Mouse (Mus musculus): ENCODE results near the gene Lcn10. TPM values are rescaled to one million over a fixed set of nuclear protein-coding genes. Genes with fewer than 3 reads are reported as not detected.
A peak's percentile ranks its signal among the peaks of the same experiment; 100 is the strongest.
"Not testable (repeated sequence)": the region's sequence is repeated elsewhere in the genome, so short reads cannot be mapped to it uniquely, and the experiment has no call there.

Lcn10 gene
- polyA plus RNA-seq, 1 experiment from 2014 or later: not detected

DNA sequence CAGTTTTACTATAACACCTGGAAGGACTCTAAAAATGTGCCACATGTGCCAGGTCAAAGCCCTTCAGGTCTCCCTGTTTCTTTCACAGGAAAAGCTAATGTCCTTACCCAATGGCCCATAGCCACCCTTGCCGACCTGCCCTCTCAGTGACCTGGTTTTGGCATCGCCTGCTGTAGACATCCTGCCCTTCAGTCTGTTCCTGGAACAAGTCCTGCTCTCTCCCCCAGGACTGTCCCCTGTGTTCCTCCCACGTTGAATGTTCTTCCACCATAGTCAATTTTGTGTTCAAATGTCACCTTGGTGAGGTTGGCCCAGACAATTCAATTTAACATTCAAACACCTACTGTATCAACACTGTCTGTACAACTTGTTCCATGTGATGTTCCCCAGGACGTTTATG is 14.4 kb downstream of the Lcn10 start:
- DNase-seq (ENCODE audit: low spot score): no peak
- ATAC-seq (replicated peaks; ENCODE audit: low FRiP score): no peak
- WGBS: 60% methylated on average over 4 of the region's 4 CpGs

GRCm38 (mm10) chr2:25698696-25699095 is 16.2 kb downstream of the Lcn10 start:
- Histone ChIP-seq H3K9me3 (ENCODE audit: control insufficient read depth, low read length) (no peaks in the 10 kb centered on the region), H3K27ac (ENCODE audit: low read depth, low read length) (no peak overlapping the region), H3K9ac (ENCODE audit: low read depth, low read length) (no peak overlapping the region), H3K4me1 (replicated peaks; ENCODE audit: control insufficient read depth, insufficient read depth, low read length) (no peaks in the 10 kb centered on the region), H3K27me3 (replicated peaks; ENCODE audit: control insufficient read depth, insufficient read depth, low read length) (no peaks in the 10 kb centered on the region), H3K4me2 (no peak overlapping the region), H3K36me3 (ENCODE audit: control insufficient read depth, insufficient read depth, low read length) (no peaks in the 10 kb centered on the region), H3K4me3 (ENCODE audit: low read depth, low read length) (no peak overlapping the region)
- ATAC-seq (replicated peaks; ENCODE audit: low FRiP score) (no peak), DNase-seq (ENCODE audit: low spot score) (no peak)
- 75% methylated on average over 2 of the region's 2 CpGs for WGBS

More for the DNA sequence above, 14.4 kb downstream of the Lcn10 start:
- H3K9ac ChIP-seq (ENCODE audit: low read depth, low read length): no peak overlapping the region
- no peaks in the 10 kb centered on the region for H3K9me3 ChIP-seq (ENCODE audit: control insufficient read depth, low read length)
- no peak overlapping the region for H3K27ac ChIP-seq (ENCODE audit: low read depth, low read length)
- H3K4me2 ChIP-seq: no peak overlapping the region
- no peaks in the 10 kb centered on the region for H3K36me3 ChIP-seq (ENCODE audit: control insufficient read depth, insufficient read depth, low read length)
- H3K4me3 ChIP-seq (ENCODE audit: low read depth, low read length): no peak overlapping the region
- no peaks in the 10 kb centered on the region for H3K27me3 ChIP-seq (replicated peaks; ENCODE audit: control insufficient read depth, insufficient read depth, low read length)
- no peaks in the 10 kb centered on the region for H3K4me1 ChIP-seq (replicated peaks; ENCODE audit: control insufficient read depth, insufficient read depth, low read length)

- H3K36me3 ChIP-seq (ENCODE audit: control insufficient read depth, insufficient read depth, low read length); H3K27me3 ChIP-seq (replicated peaks; ENCODE audit: control insufficient read depth, insufficient read depth, low read length); H3K4me3 ChIP-seq (ENCODE audit: low read depth, low read length); H3K4me1 ChIP-seq (replicated peaks; ENCODE audit: control insufficient read depth, insufficient read depth, low read length); H3K4me2 ChIP-seq; H3K9me3 ChIP-seq (ENCODE audit: control insufficient read depth, low read length); H3K9ac ChIP-seq (ENCODE audit: low read depth, low read length); H3K27ac ChIP-seq (ENCODE audit: low read depth, low read length); DNase-seq (ENCODE audit: low spot score); ATAC-seq (replicated peaks; ENCODE audit: low FRiP score): not testable (repeated sequence)
- WGBS: 76% methylated on average over 3 of the region's 3 CpGs
Measured at GRCm38 (mm10) chr2:25699743-25700142, 17.2 kb downstream of the Lcn10 start, which contains the start of gene Obp2a. Gene Obp2a (plus strand): TSS chr2:25700043.

GRCm38 (mm10) chr2:25701001-25701400 is 18.5 kb downstream of the Lcn10 start:
- Histone ChIP-seq H3K9me3 (ENCODE audit: control insufficient read depth, low read length) (no peaks in the 10 kb centered on the region), H3K27me3 (replicated peaks; ENCODE audit: control insufficient read depth, insufficient read depth, low read length) (no peaks in the 10 kb centered on the region), H3K9ac (ENCODE audit: low read depth, low read length) (no peak overlapping the region), H3K4me3 (ENCODE audit: low read depth, low read length) (no peak overlapping the region), H3K27ac (ENCODE audit: low read depth, low read length) (no peak overlapping the region), H3K4me2 (no peak overlapping the region), H3K4me1 (replicated peaks; ENCODE audit: control insufficient read depth, insufficient read depth, low read length) (no peaks in the 10 kb centered on the region), H3K36me3 (ENCODE audit: control insufficient read depth, insufficient read depth, low read length) (no peaks in the 10 kb centered on the region)
- no peak for DNase-seq (ENCODE audit: low spot score)
- WGBS: 61% methylated on average over 5 of the region's 5 CpGs
- no peak for ATAC-seq (replicated peaks; ENCODE audit: low FRiP score)

GRCm38 (mm10) chr2:25703706-25704105 is 21.2 kb downstream of the Lcn10 start:
- no peak overlapping the region for H3K27ac ChIP-seq (ENCODE audit: low read depth, low read length)
- no peaks in the 10 kb centered on the region; the same call in 1 of the 2 replicates for H3K27me3 ChIP-seq (replicated peaks; ENCODE audit: control insufficient read depth, insufficient read depth, low read length)
- H3K36me3 ChIP-seq (ENCODE audit: control insufficient read depth, insufficient read depth, low read length): no peaks in the 10 kb centered on the region
- H3K4me3 ChIP-seq (ENCODE audit: low read depth, low read length): no peak overlapping the region
- no peaks in the 10 kb centered on the region for H3K4me1 ChIP-seq (replicated peaks; ENCODE audit: control insufficient read depth, insufficient read depth, low read length)
- 79% methylated on average over 4 of the region's 4 CpGs for WGBS
- ATAC-seq (replicated peaks; ENCODE audit: low FRiP score) (no peak), DNase-seq (ENCODE audit: low spot score) (no peak)
- no peaks in the 10 kb centered on the region for H3K9me3 ChIP-seq (ENCODE audit: control insufficient read depth, low read length)
- H3K9ac ChIP-seq (ENCODE audit: low read depth, low read length): no peak overlapping the region
- no peak overlapping the region for H3K4me2 ChIP-seq

DNA sequence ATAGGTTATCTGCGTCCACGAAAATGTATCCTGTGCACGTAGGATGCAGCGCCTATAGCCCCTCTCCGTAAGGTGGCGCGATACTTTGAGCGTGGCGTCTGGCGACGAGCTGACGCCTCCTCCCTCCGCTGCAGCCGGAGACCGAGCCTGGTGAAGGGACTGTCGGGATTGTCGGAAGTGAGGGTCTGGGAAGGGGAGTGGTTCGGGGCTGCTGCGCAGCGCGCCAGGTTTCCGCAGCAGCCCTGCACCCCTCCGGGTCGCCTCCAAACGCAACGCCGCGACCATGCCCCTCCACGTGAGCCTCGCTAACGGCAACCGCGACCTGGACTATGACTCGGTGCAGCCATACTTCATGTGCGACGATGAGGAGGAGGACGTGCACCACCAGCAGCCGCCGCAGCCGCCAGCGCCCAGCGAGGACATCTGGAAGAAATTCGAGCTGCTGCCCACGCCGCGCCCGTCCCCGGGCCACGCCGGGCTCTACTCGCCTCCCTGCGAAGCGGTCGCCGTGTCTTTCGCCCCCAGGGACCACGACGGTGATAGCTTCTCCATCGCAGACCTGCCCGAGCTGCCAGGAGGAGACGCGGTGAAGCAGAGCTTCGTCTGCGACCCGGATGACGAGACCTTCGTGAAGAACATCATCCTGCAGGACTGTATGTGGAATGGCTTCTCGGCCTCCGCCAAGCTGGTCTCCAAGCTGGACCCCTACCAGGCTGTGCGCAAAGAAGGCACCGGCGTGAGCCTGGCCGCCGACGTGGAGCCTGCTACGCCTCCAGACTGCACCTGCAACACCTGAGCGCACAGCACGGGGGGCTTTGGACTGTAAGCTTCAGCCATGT is 24.3 kb downstream of the Lcn10 start, which contains the start of gene Bmyc:
Gene Bmyc, plus strand, starts transcription at position 97 of the 839 bp plus-strand sequence.
- ATAC-seq (replicated peaks; ENCODE audit: low FRiP score) (peak; percentile 81), DNase-seq (ENCODE audit: low spot score) (peak; percentile 76)
- Histone ChIP-seq H3K27ac (ENCODE audit: low read depth, low read length) (no peak within 1 kb of the TSS; the same call in 1 of the 2 replicates), H3K36me3 (ENCODE audit: control insufficient read depth, insufficient read depth, low read length) (no peaks in the 10 kb centered on the region), H3K9me3 (ENCODE audit: control insufficient read depth, low read length) (no peaks in the 10 kb centered on the region), H3K27me3 (replicated peaks; ENCODE audit: control insufficient read depth, insufficient read depth, low read length) (no peaks in the 10 kb centered on the region; the same call in 1 of the 2 replicates), H3K4me1 (replicated peaks; ENCODE audit: control insufficient read depth, insufficient read depth, low read length) (no peaks in the 10 kb centered on the region), H3K9ac (ENCODE audit: low read depth, low read length) (peak within 1 kb of the TSS; percentile 60), H3K4me2 (peak within 1 kb of the TSS; percentile 82), H3K4me3 (ENCODE audit: low read depth, low read length) (peak within 1 kb of the TSS; percentile 65)
- WGBS: under 1% methylated on average over 78 of the region's 78 CpGs

- Histone ChIP-seq H3K27me3 (replicated peaks; ENCODE audit: control insufficient read depth, insufficient read depth, low read length) (no peaks in the 10 kb centered on the region; the same call in 1 of the 2 replicates), H3K9ac (ENCODE audit: low read depth, low read length) (no peak overlapping the region), H3K27ac (ENCODE audit: low read depth, low read length) (no peak overlapping the region), H3K4me1 (replicated peaks; ENCODE audit: control insufficient read depth, insufficient read depth, low read length) (no peaks in the 10 kb centered on the region), H3K4me3 (ENCODE audit: low read depth, low read length) (no peak overlapping the region), H3K36me3 (ENCODE audit: control insufficient read depth, insufficient read depth, low read length) (no peaks in the 10 kb centered on the region), H3K9me3 (ENCODE audit: control insufficient read depth, low read length) (no peaks in the 10 kb centered on the region), H3K4me2 (no peak overlapping the region)
- no peak for ATAC-seq (replicated peaks; ENCODE audit: low FRiP score)
- 63% methylated on average over 2 of the region's 2 CpGs for WGBS
- no peak for DNase-seq (ENCODE audit: low spot score)
Measured at GRCm38 (mm10) chr2:25708121-25708520, 25.6 kb downstream of the Lcn10 start.

DNA sequence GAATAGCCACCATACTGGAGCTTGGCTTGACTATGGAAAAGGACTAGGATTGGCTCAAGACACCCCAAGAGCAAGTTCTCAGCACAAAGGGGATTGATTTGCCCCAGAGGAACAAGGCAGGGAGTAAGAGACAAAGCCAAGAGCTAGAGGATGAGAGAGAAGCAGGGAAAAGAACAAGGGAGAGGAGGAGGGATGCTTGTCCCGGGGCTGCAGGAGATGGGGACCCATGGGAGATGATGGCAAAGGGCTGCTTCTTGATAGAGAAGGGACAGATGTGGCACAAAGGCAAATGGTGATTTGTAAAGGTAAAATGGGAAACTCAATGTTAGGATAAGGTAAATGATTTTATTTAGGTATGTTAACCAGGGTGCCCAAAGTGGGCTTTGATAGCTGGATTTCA is 26.5 kb downstream of the Lcn10 start:
- not testable (repeated sequence) for H3K27me3 ChIP-seq (replicated peaks; ENCODE audit: control insufficient read depth, insufficient read depth, low read length); H3K9me3 ChIP-seq (ENCODE audit: control insufficient read depth, low read length); H3K4me2 ChIP-seq; H3K4me1 ChIP-seq (replicated peaks; ENCODE audit: control insufficient read depth, insufficient read depth, low read length); H3K27ac ChIP-seq (ENCODE audit: low read depth, low read length); H3K9ac ChIP-seq (ENCODE audit: low read depth, low read length); DNase-seq (ENCODE audit: low spot score); H3K36me3 ChIP-seq (ENCODE audit: control insufficient read depth, insufficient read depth, low read length); H3K4me3 ChIP-seq (ENCODE audit: low read depth, low read length); ATAC-seq (replicated peaks; ENCODE audit: low FRiP score)
- WGBS: 95% methylated on average over 1 of the region's 1 CpGs

DNA sequence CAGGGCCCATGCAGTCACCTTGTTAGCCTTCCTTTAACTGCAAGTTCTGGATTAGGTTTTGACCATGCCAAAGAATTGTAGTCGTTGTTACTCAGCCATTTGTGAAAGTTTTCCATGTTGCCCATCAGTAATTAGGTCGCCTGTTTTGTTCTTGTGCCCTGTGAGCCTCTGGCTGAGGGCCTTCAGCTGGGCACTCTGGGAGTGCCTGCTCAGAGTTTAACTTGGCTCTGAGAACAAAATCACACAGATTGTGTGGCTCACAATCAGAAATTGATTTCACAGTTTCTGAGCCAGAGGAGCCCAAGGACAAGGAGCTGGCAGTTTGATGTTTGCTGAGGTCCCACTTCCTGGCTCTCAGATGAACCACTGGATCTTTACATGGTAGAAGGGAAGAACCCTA is 27.3 kb downstream of the Lcn10 start:
- not testable (repeated sequence) for H3K27me3 ChIP-seq (replicated peaks; ENCODE audit: control insufficient read depth, insufficient read depth, low read length); H3K9ac ChIP-seq (ENCODE audit: low read depth, low read length); H3K9me3 ChIP-seq (ENCODE audit: control insufficient read depth, low read length); H3K36me3 ChIP-seq (ENCODE audit: control insufficient read depth, insufficient read depth, low read length); H3K4me2 ChIP-seq; ATAC-seq (replicated peaks; ENCODE audit: low FRiP score); H3K27ac ChIP-seq (ENCODE audit: low read depth, low read length); H3K4me3 ChIP-seq (ENCODE audit: low read depth, low read length); DNase-seq (ENCODE audit: low spot score); H3K4me1 ChIP-seq (replicated peaks; ENCODE audit: control insufficient read depth, insufficient read depth, low read length)
- 61% methylated on average over 2 of the region's 2 CpGs for WGBS

Data from liver, embryonic 11.5 days (tissue).